Mouse (Mus musculus): Measurements from ENCODE around the gene Rdh16f1.

- no peak for TF ChIP-seq CTCF (IDR thresholded peaks at IDR 0.05; ENCODE audit: low read depth, low read length)
- peak; percentile 41; the same call in 1 of the 2 replicates for TF ChIP-seq POLR2A (IDR thresholded peaks at IDR 0.05; ENCODE audit: extremely low read depth, insufficient read depth, low read length)
Measured at GRCm38 (mm10) chr10:127751548-127751947, 8.0 kb upstream of the Rdh16f1 start, which contains the start of gene Gpr182.

Data from liver, adult 2 months (tissue).